Mouse (Mus musculus) right cerebral cortex, postnatal 4 days (tissue): Measurements from ENCODE around the gene Zcchc8.

Experiments
- DNase-seq: peaks from one replicate; pipeline ENCODE4 v3.0.0-alpha.2; 2022

Gene Zcchc8

DNA sequence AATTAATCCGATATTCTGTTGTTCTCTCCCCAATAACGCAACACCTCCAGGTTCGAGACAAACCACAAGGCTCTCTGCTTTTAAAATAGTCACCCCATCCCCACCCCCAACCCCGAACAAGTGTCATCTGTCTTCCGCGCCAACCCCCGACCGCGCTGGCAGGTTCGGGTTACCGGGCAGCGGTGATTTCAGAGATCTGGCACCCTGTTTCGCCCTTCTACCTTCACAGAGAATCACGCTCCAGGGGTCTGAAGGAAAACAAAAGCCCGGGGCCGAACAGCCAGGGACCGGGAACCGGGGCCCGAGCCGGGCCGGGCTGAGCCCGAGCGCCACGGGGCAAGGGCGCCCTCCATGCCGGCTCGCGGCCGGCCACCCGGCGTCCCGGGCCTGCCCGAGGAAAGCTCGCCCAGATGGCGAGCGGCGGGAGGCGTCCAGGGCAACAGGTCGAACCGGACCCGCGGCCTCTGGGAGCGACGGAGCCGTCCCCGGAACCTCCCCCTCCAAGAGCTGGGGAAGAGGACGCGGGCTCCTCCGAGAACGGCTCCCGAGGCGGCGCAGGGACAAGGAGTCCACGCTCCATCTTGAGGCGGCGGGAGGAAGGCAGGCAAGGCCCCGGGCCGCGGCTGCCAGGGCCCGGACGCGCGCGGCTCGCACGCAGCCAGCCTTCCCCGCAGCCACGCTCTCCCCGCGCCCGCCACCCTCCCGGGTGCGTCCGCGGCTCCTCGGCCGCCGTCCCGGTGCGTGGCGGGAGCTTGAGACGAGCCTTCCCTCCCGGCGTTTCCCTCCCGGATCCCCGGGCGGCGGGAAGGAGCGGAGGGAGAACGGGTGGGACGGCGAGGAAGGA is 37.3 kb downstream of the Zcchc8 start:
- DNase-seq = peak; percentile 59

DNA sequence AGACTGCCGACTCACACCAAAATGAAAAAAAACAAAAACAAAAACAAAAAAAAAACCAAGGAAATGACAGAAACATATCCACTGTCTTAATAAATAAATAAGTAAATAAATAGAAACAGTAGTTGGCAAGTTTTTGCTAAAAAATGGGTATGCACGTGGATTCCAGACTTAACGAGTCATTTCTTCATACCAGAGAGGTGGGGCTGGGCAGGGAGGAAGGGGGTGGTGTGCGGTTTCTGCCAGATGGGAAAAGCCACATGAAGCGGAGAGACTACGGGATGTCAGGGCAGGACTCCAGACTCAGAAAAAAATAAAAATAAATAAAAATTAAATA is 37.9 kb downstream of the Zcchc8 start:
- DNase-seq = peak; percentile 35

GRCm38 (mm10) chr5:123682372-123682771 is 38.5 kb downstream of the Zcchc8 start:
- DNase-seq = no peak

DNA sequence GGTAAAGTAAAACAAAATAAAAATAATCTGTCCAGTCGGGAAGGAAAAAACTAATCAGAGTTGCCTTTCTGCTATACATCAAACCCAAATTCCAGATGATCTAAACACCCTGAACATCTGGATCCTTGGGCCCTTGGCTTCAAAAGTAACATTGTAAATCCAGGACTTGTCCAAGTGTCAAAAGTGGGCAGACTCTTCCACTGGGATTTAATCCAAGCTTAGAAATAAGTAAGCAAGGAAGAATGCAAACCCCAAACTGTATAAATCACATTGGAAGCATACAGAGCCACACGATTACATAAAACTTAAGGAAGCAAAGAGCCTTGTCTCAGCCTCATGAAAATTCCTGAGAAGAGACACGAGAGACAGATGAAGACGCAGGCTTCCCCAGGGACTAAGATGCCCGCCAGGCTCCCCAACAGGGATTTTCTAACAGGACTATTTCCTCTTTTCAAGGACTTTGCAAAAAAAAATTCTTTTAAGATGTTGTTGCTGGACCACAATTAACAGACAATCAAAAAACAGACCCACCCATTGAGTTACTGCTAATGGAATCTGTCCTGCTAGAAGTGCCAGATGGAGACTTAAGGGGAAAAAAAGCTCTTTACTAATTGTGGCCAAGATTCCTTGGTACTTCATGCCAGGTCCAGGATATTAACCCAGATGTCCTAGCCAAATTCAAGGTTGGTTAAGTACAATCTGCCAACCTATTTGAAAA is 41.2 kb downstream of the Zcchc8 start:
- DNase-seq = no peak

DNA sequence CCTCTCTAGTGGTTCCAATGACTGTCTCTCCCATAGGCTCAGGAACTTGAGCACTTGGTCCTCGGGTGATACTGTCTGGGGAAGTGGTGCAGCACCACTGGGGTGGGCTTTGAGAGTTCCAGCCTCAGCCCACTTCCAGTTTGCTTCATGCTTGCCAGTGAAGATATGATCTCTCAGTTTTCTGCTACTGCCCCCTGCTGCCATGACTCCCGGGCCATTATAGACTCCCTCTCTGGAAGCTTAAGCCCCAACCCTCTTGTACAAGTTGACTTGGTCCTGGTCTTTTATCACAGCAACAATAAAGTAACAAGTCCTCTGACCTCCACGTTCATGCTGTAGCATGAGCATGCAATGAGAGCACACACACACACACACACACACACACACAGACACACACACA is 41.8 kb downstream of the Zcchc8 start:
- DNase-seq = no peak

DNA sequence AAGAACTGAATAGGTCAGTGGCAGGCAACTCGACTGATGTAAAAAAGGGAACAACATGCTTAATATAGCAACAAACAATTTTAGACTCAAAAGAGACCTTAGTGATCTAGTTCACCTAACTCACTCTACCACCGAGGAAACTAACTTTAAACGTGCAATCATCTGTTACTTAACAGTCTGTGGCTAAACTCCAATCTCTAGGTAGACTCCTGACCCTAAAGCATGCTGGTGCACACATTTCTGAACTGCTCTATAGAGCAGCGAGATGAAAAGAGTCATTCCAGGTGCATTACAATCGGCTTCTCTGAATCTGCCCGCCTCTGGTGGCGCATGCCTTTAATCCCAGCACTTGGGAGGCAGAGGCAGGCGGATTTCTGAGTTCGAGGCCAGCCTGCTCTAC is 45.2 kb downstream of the Zcchc8 start:
- DNase-seq = no peak

DNA sequence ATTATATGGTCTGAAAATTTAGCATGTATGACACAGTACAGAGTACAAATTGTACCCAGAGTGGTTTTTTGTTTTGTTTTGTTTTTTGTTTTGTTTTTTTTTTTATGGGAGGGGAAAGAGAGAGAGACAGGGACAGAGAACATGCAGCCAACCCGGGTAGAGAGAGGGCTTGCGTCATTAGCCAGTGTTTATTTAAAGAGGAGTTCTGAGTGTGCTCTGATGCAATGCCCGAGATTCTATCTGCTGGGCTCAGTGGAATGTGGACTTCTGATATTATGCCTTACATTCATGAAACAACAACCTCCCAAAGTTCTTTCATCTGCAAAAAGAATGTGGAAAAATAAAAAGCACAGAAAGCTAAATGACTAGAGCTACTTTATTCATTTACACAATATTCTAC is 45.7 kb downstream of the Zcchc8 start:
- no peak for DNase-seq

GRCm38 (mm10) chr5:123671473-123671820 is 49.5 kb downstream of the Zcchc8 start:
- no peak for DNase-seq

- DNase-seq = no peak
These were observed 50.0 kb downstream of the Zcchc8 start for GRCm38 (mm10) chr5:123670800-123671472.

DNA sequence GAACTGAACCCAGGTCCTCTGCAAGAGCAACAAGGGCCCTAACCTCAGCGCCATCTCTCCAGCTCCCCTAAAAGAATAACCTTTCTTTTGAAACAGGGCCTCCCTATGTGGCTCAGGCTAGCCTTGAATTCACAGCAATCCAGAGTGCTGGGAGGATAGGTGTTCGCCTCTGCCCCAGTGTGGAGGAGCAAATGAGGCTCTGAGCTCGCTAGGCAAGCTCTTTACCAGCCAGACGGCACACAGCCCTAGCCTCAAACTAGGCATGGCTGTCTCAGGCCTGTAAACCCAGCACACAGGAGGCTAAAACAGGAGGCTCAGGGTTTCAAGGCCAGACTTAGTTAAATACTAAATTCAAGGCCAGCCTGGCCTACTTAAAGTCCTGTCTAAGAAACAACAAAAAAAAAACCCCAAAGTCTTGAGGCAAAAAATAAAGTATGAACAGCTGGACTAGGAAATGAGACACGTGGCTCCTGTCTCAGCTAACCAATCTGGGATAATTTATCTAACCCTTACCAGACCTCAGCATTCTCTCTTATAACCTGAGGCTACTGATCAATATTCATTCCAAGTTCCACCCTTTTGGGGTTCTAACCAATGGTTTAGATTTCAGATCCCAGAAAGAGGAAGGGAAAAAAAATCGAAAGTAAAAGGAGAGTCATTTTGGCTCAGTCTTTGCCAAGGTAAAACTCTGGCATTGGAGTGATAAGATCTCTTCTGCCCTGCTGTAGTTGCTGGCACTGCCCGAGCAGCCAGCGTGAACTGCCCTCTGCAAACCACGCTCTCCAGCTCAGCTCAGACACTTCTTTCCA is 50.7 kb downstream of the Zcchc8 start:
- DNase-seq = no peak

DNA sequence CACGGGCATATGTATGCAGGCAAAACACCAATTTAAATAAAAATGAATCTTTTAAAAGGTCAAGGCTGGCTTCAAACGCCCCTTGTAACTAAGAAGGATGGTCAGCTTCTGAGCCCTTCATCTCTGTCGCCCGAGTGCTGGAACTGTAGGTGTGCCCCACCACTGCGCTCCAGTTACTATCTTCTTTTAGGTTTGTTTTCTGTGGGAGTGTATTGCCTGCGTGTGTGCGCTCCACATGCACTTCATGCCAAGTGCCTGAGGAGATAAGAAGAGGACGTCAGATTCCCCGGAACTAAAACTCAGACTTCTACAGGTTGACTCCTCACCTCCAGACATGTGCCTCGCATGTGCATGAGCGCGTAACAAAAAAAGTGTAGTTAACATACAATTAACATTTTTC is 53.0 kb downstream of the Zcchc8 start:
- DNase-seq = no peak

- DNase-seq = no peak
These were observed 54.9 kb downstream of the Zcchc8 start for GRCm38 (mm10) chr5:123665956-123666355.

- no peak for DNase-seq
These were observed 56.6 kb downstream of the Zcchc8 start for GRCm38 (mm10) chr5:123664329-123664728.

GRCm38 (mm10) chr5:123662059-123662458 is 58.8 kb downstream of the Zcchc8 start:
- no peak for DNase-seq

DNA sequence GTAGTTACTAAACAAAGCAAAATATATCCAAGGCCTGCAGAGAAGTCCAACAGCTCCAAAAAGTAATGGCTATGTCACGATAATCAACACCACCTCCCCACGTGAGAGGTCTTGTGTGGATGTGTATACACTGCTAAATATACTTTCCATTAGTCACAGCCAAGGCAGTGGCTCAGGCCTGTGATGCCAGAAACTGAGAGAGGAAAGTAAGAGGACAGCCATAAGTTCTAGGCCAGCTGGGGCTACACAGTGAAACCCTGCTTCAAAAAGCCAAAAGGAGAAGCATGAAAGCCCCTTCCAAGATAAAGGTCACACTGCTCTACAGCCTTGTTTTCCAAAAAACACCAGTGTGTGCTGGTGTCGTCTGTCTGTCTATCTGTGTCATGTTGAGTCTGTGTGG is 59.3 kb downstream of the Zcchc8 start:
- no peak for DNase-seq

DNA sequence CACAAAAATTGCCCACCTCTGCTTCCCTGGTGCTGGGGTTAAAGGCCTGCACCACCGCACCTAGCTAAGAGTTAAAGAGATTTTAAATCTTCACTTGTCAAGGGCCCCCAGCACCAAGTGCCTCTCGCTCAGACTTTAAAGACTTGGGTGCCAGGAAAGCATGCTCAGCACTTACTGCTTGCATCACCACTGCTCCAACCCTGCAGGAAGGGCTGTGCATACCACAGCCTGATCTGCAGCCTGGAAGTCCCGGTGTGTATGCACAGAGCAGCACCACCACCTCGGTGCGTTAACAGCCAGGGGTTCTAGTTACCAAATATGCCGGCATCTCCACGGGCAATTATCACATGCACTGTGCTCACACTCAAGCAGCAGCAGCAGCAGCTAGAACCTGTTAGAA is 63.2 kb downstream of the Zcchc8 start:
- no peak for DNase-seq

- no peak for DNase-seq
These were observed 66.0 kb downstream of the Zcchc8 start for GRCm38 (mm10) chr5:123654937-123655336.

DNA sequence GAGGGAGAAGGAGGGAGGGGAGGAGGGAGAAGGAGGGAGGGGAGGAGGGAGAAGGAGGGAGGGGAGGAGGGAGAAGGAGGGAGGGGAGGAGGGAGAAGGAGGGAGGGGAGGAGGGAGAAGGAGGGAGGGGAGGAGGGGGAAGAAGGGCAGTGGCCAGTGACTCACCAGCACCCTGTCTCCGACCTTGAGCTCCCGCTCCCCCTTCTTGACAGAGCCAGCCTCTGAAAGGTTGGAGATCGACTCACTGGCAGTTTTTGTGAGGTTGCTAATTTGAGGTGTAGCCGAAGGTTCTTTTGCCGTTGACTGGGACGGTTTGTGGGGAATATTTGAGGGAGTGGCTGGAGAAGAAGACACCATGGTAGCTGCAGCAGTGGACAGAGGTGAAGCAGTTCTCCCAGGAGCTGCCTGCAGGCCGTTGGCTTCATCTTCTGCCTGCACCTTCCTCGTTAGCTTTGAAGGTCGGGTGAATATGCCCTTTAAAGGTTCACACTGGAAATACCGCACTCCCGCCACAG is 67.6 kb downstream of the Zcchc8 start:
- DNase-seq = no peak

- no peak for DNase-seq
These were observed 70.1 kb downstream of the Zcchc8 start for GRCm38 (mm10) chr5:123650825-123651224.
